Mouse (Mus musculus): ENCODE measurements around the gene Zfp61.

DNA sequence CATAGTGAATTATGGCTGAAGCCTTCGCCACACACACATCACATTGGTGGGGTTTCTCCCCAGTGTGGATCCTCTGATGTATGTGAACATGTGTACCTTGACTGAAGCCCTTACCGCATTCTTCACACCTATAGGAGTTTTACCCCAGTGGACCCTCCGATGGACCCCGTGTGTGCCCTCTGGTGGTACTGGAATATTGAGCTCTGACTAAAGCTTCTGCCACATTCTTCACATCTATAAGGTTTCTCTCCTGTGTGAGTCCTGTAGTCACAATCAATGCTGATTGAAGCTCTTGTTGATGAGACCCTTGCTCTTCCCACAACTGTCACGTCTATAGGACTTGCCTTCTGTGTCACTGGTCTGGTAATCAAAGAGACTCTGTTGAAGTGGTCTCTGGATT, 13.4 kb downstream of the Zfp61 start:
- TF ChIP-seq CTCF (IDR thresholded peaks at IDR 0.05; ENCODE audit: low read depth, low read length) (0 out of 2 replicates have a peak, but pooled peaks have one; percentile 3), POLR2AphosphoS5 (IDR thresholded peaks at IDR 0.05; ENCODE audit: insufficient replicate concordance, low read depth, low read length) (no peak), GATA1 (IDR thresholded peaks at IDR 0.05; ENCODE audit: borderline replicate concordance, low read length) (no peak), GATA2 (IDR thresholded peaks at IDR 0.05; ENCODE audit: borderline replicate concordance, low read depth, low read length) (no peak), TAL1 (conservative IDR thresholded peaks at IDR 0.05; ENCODE audit: low read depth, low read length) (no peak)
